Mouse (Mus musculus) C2C12 (cell line): ENCODE measurements around the gene Btaf1. TPM values are rescaled to one million over a fixed set of nuclear protein-coding genes. Genes with fewer than 3 reads are reported as not detected.

Experiments used
- H3K27me3 ChIP-seq: one replicate; pipeline ENCODE4 v1.6.1; 2011; ENCODE audit not compliant: control insufficient read depth, insufficient read depth, insufficient read length
- H3K36me3 ChIP-seq: one replicate; pipeline ENCODE4 v1.6.1; 2011; ENCODE audit not compliant: control insufficient read depth, insufficient read depth
- H3K4me3 ChIP-seq: one replicate; pipeline ENCODE4 v1.5.1; 2011; ENCODE audit warnings: mild to moderate bottlenecking, control low read depth; ENCODE audit not compliant: poor library complexity, insufficient read depth, severe bottlenecking
- H3K79me2 ChIP-seq: one replicate; pipeline ENCODE4 v1.6.1; 2011; ENCODE audit not compliant: control insufficient read depth, insufficient read depth
- H3K79me3 ChIP-seq: one replicate; pipeline ENCODE4 v1.6.1; 2011; ENCODE audit warnings: low read depth, control low read depth
- H3ac ChIP-seq: one replicate; pipeline ENCODE3; 2011; ENCODE audit warnings: low read depth; ENCODE audit not compliant: control insufficient read depth, insufficient read length
- CEBPB ChIP-seq: IDR thresholded peaks from one replicate; pipeline ENCODE4 v1.6.1; 2011; ENCODE audit warnings: low read depth, mild to moderate bottlenecking, control low read depth, moderate library complexity
- CTCF ChIP-seq: IDR thresholded peaks from one replicate; pipeline ENCODE4 v1.5.1; 2011; ENCODE audit not compliant: control insufficient read depth, insufficient read depth, insufficient read length
- FOSL1 ChIP-seq: IDR thresholded peaks from one replicate; pipeline ENCODE4 v1.8.0; 2011; ENCODE audit warnings: mild to moderate bottlenecking, low read length; ENCODE audit not compliant: poor library complexity, insufficient read depth, severe bottlenecking
- MAX ChIP-seq: IDR thresholded peaks from one replicate; pipeline ENCODE4 v1.6.1; 2011; ENCODE audit warnings: mild to moderate bottlenecking, control low read depth
- MYOD1 ChIP-seq: IDR thresholded peaks from one replicate; pipeline ENCODE4 v1.6.1; 2011; ENCODE audit warnings: low read depth; ENCODE audit not compliant: control insufficient read depth, insufficient read length
- MYOG ChIP-seq: IDR thresholded peaks from one replicate; pipeline ENCODE4 v1.6.1; 2011; ENCODE audit not compliant: control insufficient read depth, insufficient read length; ENCODE audit errors: extremely low read depth
- USF1 ChIP-seq: IDR thresholded peaks from one replicate; pipeline ENCODE4 v1.6.1; 2011; ENCODE audit warnings: low read depth, mild to moderate bottlenecking, control low read depth, moderate library complexity
- polyA plus RNA-seq: library from polyadenylated mRNA; unstranded; fragments of >200 nt; fragmentation: generic; extraction: Trizol; gene quantifications from one replicate; pipeline ENCODE4 v1.2.1, GENCODE M21; 2012; ENCODE audit warnings: missing spikeins

Gene Btaf1
- polyA plus RNA-seq, 1 experiment, result 5.3 TPM

DNA sequence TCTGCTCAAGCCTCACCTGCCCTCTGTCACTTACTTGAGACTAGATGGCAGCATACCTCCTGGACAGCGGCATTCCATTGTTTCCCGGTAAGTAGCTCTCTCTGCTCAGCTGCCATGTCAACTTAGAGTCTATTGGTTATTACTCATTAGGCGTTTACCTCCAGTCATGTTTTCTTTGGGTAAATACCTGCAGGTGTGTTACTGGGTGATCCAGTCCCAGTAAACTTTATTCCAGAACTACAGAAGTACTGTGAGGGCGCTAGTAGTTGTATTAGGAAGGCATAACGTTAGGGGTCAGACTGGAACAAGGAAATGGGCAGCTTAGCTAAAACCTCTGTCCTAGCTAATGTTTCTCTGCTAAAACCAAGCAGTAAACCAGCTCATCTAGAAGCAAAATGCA lies 78.7 kb downstream of the Btaf1 start:
- H3K79me2 ChIP-seq, result no peaks in the 10 kb centered on the region
- no peaks in the 10 kb centered on the region for H3K27me3 ChIP-seq
- H3K79me3 ChIP-seq, result no peaks in the 10 kb centered on the region
- no peak for TF ChIP-seq CEBPB
- no peak for TF ChIP-seq MYOG
- H3K36me3 ChIP-seq, result peaks cover 81% of the 10 kb centered on the region
- H3K4me3 ChIP-seq, result no peak overlapping the region
- H3ac ChIP-seq, result no peak overlapping the region

DNA sequence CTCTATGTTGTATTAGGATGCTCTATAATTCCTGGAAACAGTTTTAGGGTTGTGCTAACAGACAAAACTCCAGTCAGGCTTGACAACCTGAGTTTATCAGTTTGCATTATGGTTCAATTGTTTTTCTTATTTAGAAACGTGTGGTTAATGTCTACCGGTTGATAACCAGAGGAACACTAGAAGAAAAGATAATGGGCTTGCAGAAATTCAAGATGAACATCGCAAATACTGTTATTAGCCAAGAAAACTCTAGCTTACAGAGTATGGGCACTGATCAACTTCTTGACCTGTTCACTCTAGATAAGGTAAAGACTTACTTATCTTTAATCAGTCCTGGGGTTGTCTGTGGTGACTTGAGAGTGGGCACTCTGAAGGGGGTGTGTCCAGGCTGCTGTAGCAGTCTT lies 84.0 kb downstream of the Btaf1 start:
- H3K79me2 ChIP-seq, result no peaks in the 10 kb centered on the region
- H3K4me3 ChIP-seq, result no peak overlapping the region
- H3K36me3 ChIP-seq, result peaks cover 74% of the 10 kb centered on the region
- no peak overlapping the region for H3ac ChIP-seq
- H3K27me3 ChIP-seq, result no peaks in the 10 kb centered on the region
- H3K79me3 ChIP-seq, result no peaks in the 10 kb centered on the region
- no peak for TF ChIP-seq MAX
- no peak for TF ChIP-seq MYOG
- TF ChIP-seq MYOD1, result no peak
- TF ChIP-seq FOSL1, result no peak
- no peak for TF ChIP-seq USF1
- TF ChIP-seq CTCF, result no peak
- no peak for TF ChIP-seq CEBPB

DNA sequence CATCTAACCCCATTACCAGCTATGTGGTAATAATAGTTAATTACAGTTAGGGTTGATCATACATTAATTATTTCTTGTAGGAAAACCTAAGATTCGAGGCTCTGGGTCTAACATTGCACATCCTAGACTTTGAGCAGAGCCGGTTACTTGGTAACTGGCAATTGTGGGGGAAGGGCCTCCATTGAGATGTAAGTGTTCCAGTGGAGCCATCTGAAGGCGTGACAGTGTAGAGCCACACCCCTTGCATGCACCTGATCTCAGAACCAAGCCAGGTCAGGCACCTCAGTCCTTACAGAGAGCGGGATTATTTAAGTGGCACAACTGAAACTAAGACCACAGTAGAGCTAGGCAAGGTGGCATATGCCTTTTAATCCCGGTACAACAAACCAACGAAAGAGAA lies 87.6 kb downstream of the Btaf1 start:
- Histone ChIP-seq H3K4me3 (no peak overlapping the region), H3ac (no peak overlapping the region), H3K79me2 (no peaks in the 10 kb centered on the region), H3K79me3 (no peaks in the 10 kb centered on the region), H3K27me3 (no peaks in the 10 kb centered on the region), H3K36me3 (peaks cover 58% of the 10 kb centered on the region)
- TF ChIP-seq CEBPB, result no peak
- no peak for TF ChIP-seq USF1
- no peak for TF ChIP-seq MAX
- no peak for TF ChIP-seq MYOD1
- TF ChIP-seq CTCF, result no peak
- TF ChIP-seq MYOG, result no peak
- no peak for TF ChIP-seq FOSL1

DNA sequence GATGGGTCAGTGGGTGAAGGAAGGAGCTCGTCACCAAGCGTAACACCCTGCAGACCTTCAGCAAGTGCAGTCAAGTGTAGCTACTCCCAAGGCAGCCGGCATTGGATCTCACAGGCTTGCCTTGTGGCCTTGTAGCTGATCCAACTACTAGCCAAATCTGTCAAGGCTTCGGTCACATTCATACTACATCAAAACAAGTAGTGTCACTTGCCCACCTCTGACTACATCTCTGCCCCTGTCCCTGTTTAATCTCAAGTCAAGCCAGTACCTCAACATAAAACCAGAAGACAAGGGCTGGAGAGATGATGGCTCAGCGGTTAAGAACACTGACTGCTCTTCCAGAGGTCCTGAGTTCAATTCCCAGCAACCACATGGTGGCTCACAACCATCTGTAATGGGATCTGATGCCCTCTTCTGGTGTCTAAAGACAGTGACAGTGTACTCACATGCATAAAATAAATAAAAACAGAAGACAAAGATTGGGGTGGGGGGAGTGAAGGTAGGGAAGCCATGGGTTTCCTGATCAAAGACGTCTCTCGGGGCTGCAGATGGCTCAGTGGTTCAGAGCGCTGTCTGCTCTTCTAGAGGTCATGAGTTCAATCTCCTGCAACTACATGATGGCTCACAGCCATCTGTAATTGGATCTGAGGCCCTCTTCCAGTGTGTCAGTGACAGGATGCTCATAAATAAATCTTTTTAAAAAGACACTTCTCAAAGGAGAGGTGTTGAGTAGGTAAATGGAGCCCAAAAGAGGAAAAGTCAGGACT lies 88.5 kb downstream of the Btaf1 start:
- Histone ChIP-seq H3K79me3 (no peaks in the 10 kb centered on the region), H3K4me3 (no peak overlapping the region), H3K36me3 (peaks cover 49% of the 10 kb centered on the region), H3K79me2 (no peaks in the 10 kb centered on the region), H3ac (no peak overlapping the region), H3K27me3 (no peaks in the 10 kb centered on the region)
- TF ChIP-seq CTCF, result no peak

DNA sequence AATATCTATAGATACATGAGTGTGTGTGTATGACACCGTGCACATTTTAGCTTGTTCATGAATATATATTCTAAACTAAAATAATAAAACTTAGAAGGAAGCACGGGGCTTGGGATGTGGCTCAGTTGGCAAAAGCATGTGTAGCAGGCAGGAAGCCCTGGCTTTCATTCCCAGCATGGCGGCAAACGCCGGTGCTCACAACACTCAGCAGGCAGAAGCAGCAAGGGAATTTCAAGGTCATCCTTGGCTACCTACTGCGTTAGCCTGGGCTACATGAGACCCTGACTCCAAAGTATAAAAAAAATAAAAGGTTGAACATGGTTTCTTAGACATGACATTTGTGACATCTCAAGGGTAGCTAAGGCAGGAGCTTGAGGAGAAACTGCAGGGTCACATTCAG lies 91.0 kb downstream of the Btaf1 start:
- Histone ChIP-seq H3ac (no peak overlapping the region), H3K27me3 (no peaks in the 10 kb centered on the region), H3K4me3 (no peak overlapping the region), H3K79me3 (no peaks in the 10 kb centered on the region), H3K36me3 (peaks cover 24% of the 10 kb centered on the region), H3K79me2 (no peaks in the 10 kb centered on the region)
- TF ChIP-seq MYOG, result no peak
- TF ChIP-seq FOSL1, result no peak

DNA sequence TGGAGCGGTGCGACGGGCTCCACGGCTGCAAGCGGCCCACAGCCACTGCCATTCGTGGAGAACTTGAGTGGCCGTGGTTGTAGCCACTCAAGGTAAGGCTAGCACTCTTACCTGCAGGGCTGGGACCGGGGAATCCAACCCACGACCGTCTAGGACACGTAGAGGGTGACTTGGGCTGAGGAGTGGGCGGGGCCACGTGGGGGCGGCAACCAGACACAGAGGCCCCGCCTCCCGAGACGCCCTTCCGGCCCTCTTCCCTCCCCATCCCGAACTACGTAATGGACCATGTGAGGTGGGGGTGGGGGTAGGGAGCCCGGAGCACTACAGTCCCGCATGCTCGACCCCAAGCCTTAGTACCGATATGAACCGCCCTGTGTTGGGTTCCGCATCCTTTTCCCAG lies 92.5 kb downstream of the Btaf1 start:
- TF ChIP-seq MYOG (no peak), USF1 (no peak), FOSL1 (no peak), MAX (no peak), CTCF (no peak), MYOD1 (no peak), CEBPB (no peak)
- H3K27me3 ChIP-seq, result no peaks in the 10 kb centered on the region
- no peak overlapping the region for H3ac ChIP-seq
- H3K79me2 ChIP-seq, result no peaks in the 10 kb centered on the region
- peaks cover 9% of the 10 kb centered on the region for H3K36me3 ChIP-seq
- no peaks in the 10 kb centered on the region for H3K79me3 ChIP-seq
- H3K4me3 ChIP-seq, result no peak overlapping the region
